Mouse (Mus musculus): ENCODE measurements at regions not wholly inside any gene's neighbourhood (a gene's known extent, or its start where the extent isn't known, plus 50 kb on each side); places are given as distances from the start of the nearest gene placed in this dataset.

DNA sequence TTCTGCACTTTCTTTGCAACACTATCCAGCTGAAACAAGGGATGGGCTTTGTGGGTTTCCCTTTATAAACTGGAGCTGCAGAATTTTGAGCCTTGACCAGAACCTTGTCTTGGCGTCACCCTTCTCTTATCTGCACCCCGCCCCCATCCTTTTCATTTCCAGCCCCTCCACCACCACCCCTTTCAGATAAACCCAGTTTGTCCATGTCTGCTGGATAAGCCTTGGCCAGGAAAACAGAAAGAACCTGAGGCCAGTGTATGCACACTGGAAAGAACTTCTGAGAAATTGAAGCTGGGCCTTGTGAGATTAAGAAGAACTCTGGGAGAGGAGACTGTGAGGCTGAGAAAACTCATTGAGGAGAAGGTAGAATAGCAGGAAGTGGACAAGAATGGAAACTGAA is 192.8 kb downstream of the Rpl36a-ps1 start:
- H3K4me2 ChIP-seq (ENCODE audit: low read length): no peak overlapping the region
- no peaks in the 10 kb centered on the region for H3K36me3 ChIP-seq (ENCODE audit: insufficient read depth, low read length)
- TF ChIP-seq CTCF (IDR thresholded peaks at IDR 0.05; ENCODE audit: low read depth): no peak
- ATAC-seq (replicated peaks; ENCODE audit: low FRiP score, low read depth) (no peak), DNase-seq (ENCODE audit: low spot score) (no peak)
- no peaks in the 10 kb centered on the region for H3K9me3 ChIP-seq (replicated peaks; ENCODE audit: low read length)
- WGBS: 89% methylated on average over 2 of the region's 2 CpGs
- no peak overlapping the region for H3K4me3 ChIP-seq (replicated peaks; ENCODE audit: low read depth, low read length)
- H3K27me3 ChIP-seq (ENCODE audit: insufficient read depth, low read length): no peaks in the 10 kb centered on the region
- H3K27ac ChIP-seq: no peak overlapping the region
- no peak overlapping the region for H3K9ac ChIP-seq (ENCODE audit: low read depth, low read length)
- H3K4me1 ChIP-seq (replicated peaks; ENCODE audit: insufficient read depth, low read length): no peaks in the 10 kb centered on the region

- no peak for TF ChIP-seq CTCF (IDR thresholded peaks at IDR 0.05; ENCODE audit: low read depth)
- no peak overlapping the region for H3K27ac ChIP-seq
- H3K9ac ChIP-seq (ENCODE audit: low read depth, low read length): no peak overlapping the region
- no peaks in the 10 kb centered on the region for H3K27me3 ChIP-seq (ENCODE audit: insufficient read depth, low read length)
- no peak overlapping the region for H3K4me2 ChIP-seq (ENCODE audit: low read length)
- ATAC-seq (replicated peaks; ENCODE audit: low FRiP score, low read depth): no peak
- DNase-seq (ENCODE audit: low spot score): no peak
- no peaks in the 10 kb centered on the region for H3K4me1 ChIP-seq (replicated peaks; ENCODE audit: insufficient read depth, low read length)
- 27% methylated on average over 4 of the region's 4 CpGs for WGBS
- H3K36me3 ChIP-seq (ENCODE audit: insufficient read depth, low read length): no peaks in the 10 kb centered on the region
- no peaks in the 10 kb centered on the region for H3K9me3 ChIP-seq (replicated peaks; ENCODE audit: low read length)
- H3K4me3 ChIP-seq (replicated peaks; ENCODE audit: low read depth, low read length): no peak overlapping the region
Measured at GRCm38 (mm10) chr14:98791970-98792369, 202.1 kb downstream of the Rpl36a-ps1 start.

DNA sequence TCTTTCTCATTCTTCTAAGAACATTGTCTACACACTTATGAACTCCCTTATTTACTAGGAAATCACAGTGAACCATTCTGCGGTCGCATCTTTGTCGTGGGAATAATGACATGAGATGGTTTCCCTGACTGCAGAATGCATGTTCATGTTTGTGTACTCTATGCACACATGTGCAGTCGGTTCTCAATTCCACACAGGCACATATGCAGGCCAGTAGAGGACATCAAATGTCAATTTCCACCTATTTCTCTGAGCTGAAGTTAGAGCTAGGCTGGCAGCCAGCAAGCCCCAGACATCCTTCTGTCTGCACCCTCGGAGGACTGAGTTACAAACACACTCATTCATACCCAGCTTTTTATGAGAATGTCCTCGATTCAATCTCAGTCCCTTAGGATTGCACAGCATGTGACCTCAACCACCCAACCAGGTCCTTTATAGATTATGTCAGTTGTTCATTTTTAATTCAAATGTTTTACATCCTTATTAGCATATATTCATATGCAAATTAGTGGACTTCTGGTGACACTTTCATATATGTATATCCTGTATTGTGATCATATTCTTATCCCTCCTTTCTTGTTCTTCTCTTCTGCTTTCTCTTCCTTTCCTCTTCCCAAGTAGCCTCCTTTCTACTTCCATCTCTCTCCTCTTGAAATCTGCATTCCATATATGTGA is 202.7 kb downstream of the Rpl36a-ps1 start:
- ATAC-seq (replicated peaks; ENCODE audit: low FRiP score, low read depth) (no peak), DNase-seq (ENCODE audit: low spot score) (no peak)
- Histone ChIP-seq H3K4me3 (replicated peaks; ENCODE audit: low read depth, low read length) (no peak overlapping the region), H3K4me2 (ENCODE audit: low read length) (no peak overlapping the region), H3K27me3 (ENCODE audit: insufficient read depth, low read length) (no peaks in the 10 kb centered on the region), H3K36me3 (ENCODE audit: insufficient read depth, low read length) (no peaks in the 10 kb centered on the region), H3K9ac (ENCODE audit: low read depth, low read length) (no peak overlapping the region), H3K27ac (no peak overlapping the region), H3K4me1 (replicated peaks; ENCODE audit: insufficient read depth, low read length) (no peaks in the 10 kb centered on the region), H3K9me3 (replicated peaks; ENCODE audit: low read length) (no peaks in the 10 kb centered on the region)
- no peak for TF ChIP-seq CTCF (IDR thresholded peaks at IDR 0.05; ENCODE audit: low read depth)
- 76% methylated on average over 6 of the region's 6 CpGs for WGBS

GRCm38 (mm10) chr14:98789794-98790193 is 204.3 kb downstream of the Rpl36a-ps1 start:
- no peak overlapping the region for H3K4me2 ChIP-seq (ENCODE audit: low read length)
- H3K4me3 ChIP-seq (replicated peaks; ENCODE audit: low read depth, low read length): no peak overlapping the region
- no peaks in the 10 kb centered on the region for H3K9me3 ChIP-seq (replicated peaks; ENCODE audit: low read length)
- TF ChIP-seq CTCF (IDR thresholded peaks at IDR 0.05; ENCODE audit: low read depth): no peak
- no peak overlapping the region for H3K27ac ChIP-seq
- ATAC-seq (replicated peaks; ENCODE audit: low FRiP score, low read depth): no peak
- no peaks in the 10 kb centered on the region for H3K27me3 ChIP-seq (ENCODE audit: insufficient read depth, low read length)
- H3K4me1 ChIP-seq (replicated peaks; ENCODE audit: insufficient read depth, low read length): no peaks in the 10 kb centered on the region
- 89% methylated on average over 6 of the region's 6 CpGs for WGBS
- H3K36me3 ChIP-seq (ENCODE audit: insufficient read depth, low read length): no peaks in the 10 kb centered on the region
- no peak for DNase-seq (ENCODE audit: low spot score)
- H3K9ac ChIP-seq (ENCODE audit: low read depth, low read length): no peak overlapping the region

DNA sequence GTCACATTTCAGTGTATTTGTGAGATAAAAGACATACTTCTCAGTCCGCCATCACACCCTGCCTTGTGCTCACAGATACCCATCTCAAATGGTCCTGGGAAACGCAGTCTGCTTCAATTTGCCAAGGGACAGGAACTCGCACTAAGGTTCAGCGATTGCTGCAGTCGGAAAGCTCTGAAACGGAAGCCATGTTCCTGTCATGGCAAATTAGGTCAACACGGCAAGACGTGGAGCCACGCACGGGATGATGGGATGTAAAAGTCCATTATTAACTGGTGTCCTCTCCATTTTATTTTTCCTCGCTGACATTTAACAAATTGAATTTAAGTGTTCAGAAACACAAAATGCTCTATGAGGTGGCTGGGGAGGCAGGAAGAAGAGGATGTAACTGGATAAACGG is 212.4 kb downstream of the Rpl36a-ps1 start:
- TF ChIP-seq CTCF (IDR thresholded peaks at IDR 0.05; ENCODE audit: low read depth): no peak
- H3K27me3 ChIP-seq (ENCODE audit: insufficient read depth, low read length): no peaks in the 10 kb centered on the region
- H3K9me3 ChIP-seq (replicated peaks; ENCODE audit: low read length): no peaks in the 10 kb centered on the region
- H3K9ac ChIP-seq (ENCODE audit: low read depth, low read length): no peak overlapping the region
- H3K4me2 ChIP-seq (ENCODE audit: low read length): no peak overlapping the region
- H3K36me3 ChIP-seq (ENCODE audit: insufficient read depth, low read length): no peaks in the 10 kb centered on the region
- 93% methylated on average over 12 of the region's 12 CpGs for WGBS
- H3K27ac ChIP-seq: no peak overlapping the region
- DNase-seq (ENCODE audit: low spot score) (no peak), ATAC-seq (replicated peaks; ENCODE audit: low FRiP score, low read depth) (no peak)
- H3K4me3 ChIP-seq (replicated peaks; ENCODE audit: low read depth, low read length): no peak overlapping the region
- no peaks in the 10 kb centered on the region for H3K4me1 ChIP-seq (replicated peaks; ENCODE audit: insufficient read depth, low read length)

DNA sequence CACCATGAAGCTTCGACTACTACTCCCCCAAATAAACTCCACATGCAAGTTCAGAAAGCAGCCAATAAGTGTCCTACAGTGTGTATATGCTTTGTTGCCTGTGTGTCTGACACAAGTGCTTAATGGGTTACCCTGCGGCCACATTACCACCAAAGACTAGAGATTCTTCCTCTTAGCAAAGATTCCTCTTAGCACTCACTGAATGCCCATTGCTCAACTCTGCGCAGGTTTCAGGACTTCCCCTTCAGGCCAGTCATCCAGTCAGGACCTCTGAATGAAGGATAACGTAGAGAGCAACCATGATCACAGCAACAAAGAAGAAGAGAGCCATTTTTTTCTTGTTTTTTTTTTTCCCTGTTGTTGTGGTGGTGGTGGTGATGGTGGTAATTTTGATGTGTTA is 222.0 kb downstream of the Rpl36a-ps1 start:
- Histone ChIP-seq H3K27me3 (ENCODE audit: insufficient read depth, low read length) (no peaks in the 10 kb centered on the region), H3K9me3 (replicated peaks; ENCODE audit: low read length) (no peaks in the 10 kb centered on the region), H3K27ac (no peak overlapping the region), H3K4me1 (replicated peaks; ENCODE audit: insufficient read depth, low read length) (no peaks in the 10 kb centered on the region), H3K4me3 (replicated peaks; ENCODE audit: low read depth, low read length) (no peak overlapping the region), H3K9ac (ENCODE audit: low read depth, low read length) (no peak overlapping the region), H3K36me3 (ENCODE audit: insufficient read depth, low read length) (no peaks in the 10 kb centered on the region), H3K4me2 (ENCODE audit: low read length) (no peak overlapping the region)
- ATAC-seq (replicated peaks; ENCODE audit: low FRiP score, low read depth): no peak
- no peak for DNase-seq (ENCODE audit: low spot score)
- WGBS: 94% methylated on average over 4 of the region's 4 CpGs
- TF ChIP-seq CTCF (IDR thresholded peaks at IDR 0.05; ENCODE audit: low read depth): no peak

DNA sequence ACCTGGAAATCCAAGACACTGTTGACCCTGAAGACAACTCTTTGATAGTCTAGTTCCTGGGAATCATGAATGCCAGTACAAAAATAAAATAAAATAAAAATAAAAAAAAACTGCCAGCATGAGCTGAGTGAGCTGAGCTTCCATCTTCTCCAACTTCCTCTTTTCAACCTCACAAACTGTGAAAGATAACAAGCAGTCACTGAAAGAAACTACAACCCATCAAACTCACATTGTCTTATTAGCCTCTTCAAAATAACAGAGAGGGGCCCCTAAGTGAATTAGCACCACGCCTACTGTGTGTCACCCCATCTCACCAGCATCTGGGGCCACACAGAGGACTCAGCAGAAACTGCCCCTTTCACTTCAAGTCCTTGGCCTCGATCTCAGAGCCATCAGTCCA is 225.3 kb downstream of the Rpl36a-ps1 start:
- Histone ChIP-seq H3K4me3 (replicated peaks; ENCODE audit: low read depth, low read length) (no peak overlapping the region), H3K9ac (ENCODE audit: low read depth, low read length) (no peak overlapping the region), H3K9me3 (replicated peaks; ENCODE audit: low read length) (no peaks in the 10 kb centered on the region), H3K4me2 (ENCODE audit: low read length) (no peak overlapping the region), H3K27ac (no peak overlapping the region), H3K36me3 (ENCODE audit: insufficient read depth, low read length) (no peaks in the 10 kb centered on the region), H3K4me1 (replicated peaks; ENCODE audit: insufficient read depth, low read length) (no peaks in the 10 kb centered on the region), H3K27me3 (ENCODE audit: insufficient read depth, low read length) (no peaks in the 10 kb centered on the region)
- 73% methylated on average over 2 of the region's 2 CpGs for WGBS
- DNase-seq (ENCODE audit: low spot score) (no peak), ATAC-seq (replicated peaks; ENCODE audit: low FRiP score, low read depth) (no peak)
- TF ChIP-seq CTCF (IDR thresholded peaks at IDR 0.05; ENCODE audit: low read depth): no peak

All from kidney, postnatal 0 days (tissue).